Mouse (Mus musculus): Measurements from ENCODE around the gene Ncam2. TPM values are rescaled to one million over a fixed set of nuclear protein-coding genes. Genes with fewer than 3 reads are reported as not detected.

The Ncam2 gene
- total and polyA plus RNA-seq, 2 experiments from 2014 or later = 28.1 to 54.6 TPM

GRCm38 (mm10) chr16:81536230-81536629 lies 335.7 kb downstream of the Ncam2 start:
- Histone ChIP-seq H3K9me3 (ENCODE audit: low read length) (no peaks in the 10 kb centered on the region), H3K4me1 (ENCODE audit: insufficient read depth, low read length) (no peaks in the 10 kb centered on the region), H3K27me3 (ENCODE audit: insufficient read depth, low read length) (no peaks in the 10 kb centered on the region), H3K4me3 (ENCODE audit: low read length) (no peak overlapping the region), H3K9ac (replicated peaks; ENCODE audit: low read length) (no peak overlapping the region), H3K36me3 (ENCODE audit: insufficient read depth, low read length) (no peaks in the 10 kb centered on the region), H3K4me2 (ENCODE audit: low read depth, low read length) (no peak overlapping the region), H3K27ac (no peak overlapping the region)
- TF ChIP-seq CTCF (IDR thresholded peaks at IDR 0.05; ENCODE audit: low read depth) = no peak
- DNase-seq (ENCODE audit: low spot score) = no peak
- 66% methylated on average over 3 of the region's 3 CpGs for WGBS
- ATAC-seq = no peak

GRCm38 (mm10) chr16:81587565-81588107 lies 387.1 kb downstream of the Ncam2 start:
- H3K9ac ChIP-seq (replicated peaks; ENCODE audit: low read length) = no peak overlapping the region
- no peaks in the 10 kb centered on the region for H3K36me3 ChIP-seq (ENCODE audit: insufficient read depth, low read length)
- H3K4me2 ChIP-seq (ENCODE audit: low read depth, low read length) = no peak overlapping the region
- no peaks in the 10 kb centered on the region for H3K9me3 ChIP-seq (ENCODE audit: low read length)
- H3K27me3 ChIP-seq (ENCODE audit: insufficient read depth, low read length) = no peaks in the 10 kb centered on the region
- DNase-seq (ENCODE audit: low spot score) (no peak), ATAC-seq (no peak)
- WGBS = 63% methylated on average over 4 of the region's 4 CpGs
- no peaks in the 10 kb centered on the region for H3K4me1 ChIP-seq (ENCODE audit: insufficient read depth, low read length)
- H3K27ac ChIP-seq = no peak overlapping the region
- no peak for TF ChIP-seq CTCF (IDR thresholded peaks at IDR 0.05; ENCODE audit: low read depth)
- no peak overlapping the region for H3K4me3 ChIP-seq (ENCODE audit: low read length)

GRCm38 (mm10) chr16:81623276-81623675 lies 422.8 kb downstream of the Ncam2 start:
- Histone ChIP-seq H3K9me3 (ENCODE audit: low read length) (no peaks in the 10 kb centered on the region), H3K4me2 (ENCODE audit: low read depth, low read length) (no peak overlapping the region), H3K9ac (replicated peaks; ENCODE audit: low read length) (no peak overlapping the region), H3K36me3 (ENCODE audit: insufficient read depth, low read length) (no peaks in the 10 kb centered on the region), H3K27ac (no peak overlapping the region), H3K27me3 (ENCODE audit: insufficient read depth, low read length) (no peaks in the 10 kb centered on the region), H3K4me1 (ENCODE audit: insufficient read depth, low read length) (no peaks in the 10 kb centered on the region), H3K4me3 (ENCODE audit: low read length) (no peak overlapping the region)
- no peak for TF ChIP-seq CTCF (IDR thresholded peaks at IDR 0.05; ENCODE audit: low read depth)
- DNase-seq (ENCODE audit: low spot score) (no peak), ATAC-seq (no peak)
- 55% methylated on average over 6 of the region's 6 CpGs for WGBS

GRCm38 (mm10) chr16:81623776-81624175 lies 423.3 kb downstream of the Ncam2 start:
- H3K9me3 ChIP-seq (ENCODE audit: low read length) = no peaks in the 10 kb centered on the region
- 71% methylated on average over 4 of the region's 4 CpGs for WGBS
- no peaks in the 10 kb centered on the region for H3K4me1 ChIP-seq (ENCODE audit: insufficient read depth, low read length)
- no peak overlapping the region for H3K4me3 ChIP-seq (ENCODE audit: low read length)
- H3K4me2 ChIP-seq (ENCODE audit: low read depth, low read length) = no peak overlapping the region
- no peak for DNase-seq (ENCODE audit: low spot score)
- no peak for TF ChIP-seq CTCF (IDR thresholded peaks at IDR 0.05; ENCODE audit: low read depth)
- no peaks in the 10 kb centered on the region for H3K36me3 ChIP-seq (ENCODE audit: insufficient read depth, low read length)
- ATAC-seq = no peak
- no peak overlapping the region for H3K27ac ChIP-seq
- H3K27me3 ChIP-seq (ENCODE audit: insufficient read depth, low read length) = no peaks in the 10 kb centered on the region
- no peak overlapping the region for H3K9ac ChIP-seq (replicated peaks; ENCODE audit: low read length)

- DNase-seq (ENCODE audit: low spot score) (peak; percentile 0), ATAC-seq (no peak)
- Histone ChIP-seq H3K27ac (no peak overlapping the region), H3K9me3 (ENCODE audit: low read length) (no peaks in the 10 kb centered on the region), H3K4me2 (ENCODE audit: low read depth, low read length) (no peak overlapping the region), H3K9ac (replicated peaks; ENCODE audit: low read length) (no peak overlapping the region), H3K4me3 (ENCODE audit: low read length) (no peak overlapping the region), H3K4me1 (ENCODE audit: insufficient read depth, low read length) (no peaks in the 10 kb centered on the region), H3K27me3 (ENCODE audit: insufficient read depth, low read length) (no peaks in the 10 kb centered on the region), H3K36me3 (ENCODE audit: insufficient read depth, low read length) (no peaks in the 10 kb centered on the region)
- 62% methylated on average over 3 of the region's 3 CpGs for WGBS
- TF ChIP-seq CTCF (IDR thresholded peaks at IDR 0.05; ENCODE audit: low read depth) = no peak
These were observed 449.8 kb downstream of the Ncam2 start for GRCm38 (mm10) chr16:81650286-81650685.

- H3K4me1 ChIP-seq (ENCODE audit: insufficient read depth, low read length) = no peaks in the 10 kb centered on the region
- DNase-seq (ENCODE audit: low spot score) (peak; percentile 62), ATAC-seq (no peak)
- H3K9ac ChIP-seq (replicated peaks; ENCODE audit: low read length) = no peak overlapping the region
- H3K27me3 ChIP-seq (ENCODE audit: insufficient read depth, low read length) = no peaks in the 10 kb centered on the region
- H3K27ac ChIP-seq = no peak overlapping the region
- no peak overlapping the region for H3K4me3 ChIP-seq (ENCODE audit: low read length)
- 21% methylated on average over 1 of the region's 1 CpGs for WGBS
- H3K9me3 ChIP-seq (ENCODE audit: low read length) = no peaks in the 10 kb centered on the region
- TF ChIP-seq CTCF (IDR thresholded peaks at IDR 0.05; ENCODE audit: low read depth) = no peak
- no peak overlapping the region for H3K4me2 ChIP-seq (ENCODE audit: low read depth, low read length)
- no peaks in the 10 kb centered on the region for H3K36me3 ChIP-seq (ENCODE audit: insufficient read depth, low read length)
These were observed 451.1 kb downstream of the Ncam2 start for GRCm38 (mm10) chr16:81651550-81651949.

- H3K4me3 ChIP-seq (ENCODE audit: low read length) = no peak overlapping the region
- TF ChIP-seq CTCF (IDR thresholded peaks at IDR 0.05; ENCODE audit: low read depth) = no peak
- H3K27me3 ChIP-seq (ENCODE audit: insufficient read depth, low read length) = no peaks in the 10 kb centered on the region
- DNase-seq (ENCODE audit: low spot score) (no peak), ATAC-seq (no peak)
- no peak overlapping the region for H3K27ac ChIP-seq
- no peaks in the 10 kb centered on the region for H3K9me3 ChIP-seq (ENCODE audit: low read length)
- H3K36me3 ChIP-seq (ENCODE audit: insufficient read depth, low read length) = no peaks in the 10 kb centered on the region
- H3K9ac ChIP-seq (replicated peaks; ENCODE audit: low read length) = no peak overlapping the region
- 57% methylated on average over 2 of the region's 2 CpGs for WGBS
- no peak overlapping the region for H3K4me2 ChIP-seq (ENCODE audit: low read depth, low read length)
- no peaks in the 10 kb centered on the region for H3K4me1 ChIP-seq (ENCODE audit: insufficient read depth, low read length)
These were observed 456.1 kb downstream of the Ncam2 start for GRCm38 (mm10) chr16:81656550-81656949.

Measured in hindbrain, postnatal 0 days (tissue).